Mouse (Mus musculus) heart, embryonic 12.5 days (tissue): ENCODE data around the gene Gpc6. TPM values are rescaled to one million over a fixed set of nuclear protein-coding genes. Genes with fewer than 3 reads are reported as not detected.

Experiments
- ATAC-seq: fragments of 200-750 bp; cut with Nextera tagmentation; 2 replicates; pipeline ENCODE4 v1.8.0; 2017; ENCODE audit warnings: moderate TSS enrichment, moderate library complexity; ENCODE audit not compliant: insufficient number of reproducible peaks, low FRiP score
- H3K27ac ChIP-seq: fragments of 300-500 bp; sonication (generic); 2 replicates; pipeline ENCODE4 v1.5.1; 2016; ENCODE audit warnings: mild to moderate bottlenecking, moderate library complexity; ENCODE audit not compliant: poor library complexity, severe bottlenecking
- H3K27me3 ChIP-seq: fragments of 300-500 bp; sonication (generic); replicated peaks from 2 replicates; pipeline ENCODE4 v1.6.1; 2016; ENCODE audit warnings: mild to moderate bottlenecking, moderate library complexity
- H3K36me3 ChIP-seq: fragments of 300-500 bp; sonication (generic); 2 replicates; pipeline ENCODE4 v1.6.1; 2016; ENCODE audit warnings: mild to moderate bottlenecking, moderate library complexity
- H3K4me1 ChIP-seq: fragments of 300-500 bp; sonication (generic); replicated peaks from 2 replicates; pipeline ENCODE4 v1.6.1; 2016; ENCODE audit warnings: mild to moderate bottlenecking
- H3K4me2 ChIP-seq: fragments of 300-500 bp; sonication (generic); 2 replicates; pipeline ENCODE4 v1.6.1; 2016; ENCODE audit warnings: mild to moderate bottlenecking, moderate library complexity
- H3K4me3 ChIP-seq: fragments of 300-500 bp; sonication (generic); 2 replicates; pipeline ENCODE4 v1.5.1; 2016; ENCODE audit warnings: mild to moderate bottlenecking
- H3K9ac ChIP-seq: fragments of 300-500 bp; sonication (generic); 2 replicates; pipeline ENCODE4 v1.6.1; 2016; ENCODE audit warnings: mild to moderate bottlenecking, moderate library complexity
- H3K9me3 ChIP-seq: fragments of 300-500 bp; sonication (generic); replicated peaks from 2 replicates; pipeline ENCODE4 v1.6.1; 2016; ENCODE audit warnings: mild to moderate bottlenecking, moderate library complexity
- WGBS: fragments of 180-500 bp; shearing (Covaris S2); methylation state at CpG from one replicate; pipeline ENCODE4 v1.1.7; 2016; 5-methylcytosine and 5-hydroxymethylcytosine counted together
- polyA plus RNA-seq: library from polyadenylated mRNA; unstranded; fragments of >200 nt; fragmentation: Nextera tagmentation; extraction: Ambion mirVana; gene quantifications from 2 replicates; pipeline ENCODE4 v1.2.1, GENCODE M21; 2016

The Gpc6 gene
- polyA plus RNA-seq, 1 experiment from 2014 or later: 15.9 TPM

DNA sequence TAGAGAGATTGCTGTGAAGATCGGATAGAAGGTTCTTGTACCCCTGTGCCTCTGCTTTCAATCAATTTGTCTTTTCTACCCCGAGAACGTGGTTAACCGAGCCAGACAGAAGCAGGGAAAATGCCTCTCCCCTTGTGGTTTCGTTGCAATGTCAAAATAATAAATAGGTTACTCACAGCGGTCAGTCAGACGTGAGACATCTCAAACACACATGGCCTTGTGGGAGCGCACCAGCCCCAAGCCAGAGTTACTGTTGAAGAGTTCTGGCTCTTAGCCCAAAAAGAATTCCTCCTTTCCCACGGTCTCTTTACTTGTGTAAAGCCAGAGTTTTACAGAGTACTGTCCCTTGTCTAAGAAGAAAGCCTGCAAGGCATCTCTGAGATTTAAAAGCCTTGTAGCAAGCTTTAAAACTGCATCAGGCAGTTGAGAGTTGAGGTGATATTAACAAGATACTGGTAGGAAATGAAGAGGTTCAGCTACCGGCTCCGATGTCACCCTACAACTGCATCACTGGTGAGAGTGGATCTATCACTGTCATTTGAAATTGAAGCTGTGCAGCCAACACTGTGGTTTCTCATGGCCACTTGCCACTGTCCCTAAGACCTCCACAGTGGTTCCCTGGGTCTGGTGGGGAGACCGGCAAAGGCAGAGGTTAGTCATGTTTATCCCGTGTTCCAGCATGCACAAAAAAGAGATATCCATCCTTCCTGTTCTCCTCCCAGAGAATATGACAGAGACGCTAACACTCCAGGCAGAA lies 916.9 kb downstream of the Gpc6 start:
- 67% methylated on average over 14 of the region's 14 CpGs for WGBS

DNA sequence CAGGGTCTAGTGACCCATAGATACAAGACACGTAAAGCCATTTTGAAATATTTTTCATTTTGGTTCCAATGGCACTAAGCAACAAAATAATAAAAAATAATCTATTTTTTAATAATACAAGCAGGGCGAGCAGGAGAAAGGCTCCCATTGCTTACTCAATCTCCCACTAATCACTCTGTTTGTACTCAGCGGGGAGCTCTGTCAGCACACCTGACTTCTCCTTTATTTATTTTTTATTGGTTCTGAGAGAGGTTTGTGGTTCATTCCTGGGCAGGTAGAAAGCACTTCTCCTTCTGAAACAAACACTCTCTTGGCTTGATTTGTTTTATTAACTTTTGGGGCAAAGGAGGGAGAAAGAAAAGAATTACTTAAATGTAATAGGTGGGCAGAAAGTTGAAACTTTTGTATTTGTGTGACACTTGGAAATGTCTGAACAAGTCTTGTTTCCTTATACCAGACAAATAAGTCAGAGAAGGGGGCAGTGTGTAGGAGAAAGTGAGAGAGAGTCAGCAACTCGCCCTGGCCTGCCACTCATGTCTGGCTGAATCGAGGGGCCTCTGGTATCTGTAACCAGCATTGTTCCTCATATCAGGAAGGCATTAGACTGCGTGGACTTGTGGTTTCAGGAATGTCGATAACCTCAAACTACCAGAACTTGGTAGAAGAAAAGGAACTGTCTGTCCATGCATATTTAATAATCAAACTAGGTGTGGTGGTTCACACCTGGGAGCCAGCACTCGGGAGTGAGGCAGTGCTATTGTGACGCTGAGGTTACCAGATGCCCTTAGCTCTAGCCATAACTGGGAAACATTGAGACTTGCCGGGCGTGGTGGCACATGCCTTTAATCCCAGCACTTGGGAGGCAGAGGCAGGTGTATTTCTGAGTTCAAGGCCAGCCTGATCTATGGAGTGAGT lies 924.7 kb downstream of the Gpc6 start:
- no peak overlapping the region for H3K4me3 ChIP-seq
- no peak overlapping the region for H3K27ac ChIP-seq
- no peak for ATAC-seq
- no peaks in the 10 kb centered on the region for H3K27me3 ChIP-seq
- no peak overlapping the region for H3K9ac ChIP-seq
- H3K4me2 ChIP-seq: no peak overlapping the region
- no peaks in the 10 kb centered on the region for H3K4me1 ChIP-seq
- H3K36me3 ChIP-seq: no peaks in the 10 kb centered on the region
- WGBS: 68% methylated on average over 11 of the region's 11 CpGs
- H3K9me3 ChIP-seq: no peaks in the 10 kb centered on the region; the same call in 1 of the 2 replicates

More for the DNA sequence above, 916.9 kb downstream of the Gpc6 start:
- H3K9me3 ChIP-seq: no peaks in the 10 kb centered on the region
- no peak for ATAC-seq
- H3K9ac ChIP-seq: no peak overlapping the region
- H3K4me3 ChIP-seq: no peak overlapping the region
- no peaks in the 10 kb centered on the region for H3K4me1 ChIP-seq
- no peaks in the 10 kb centered on the region for H3K36me3 ChIP-seq
- no peak overlapping the region for H3K27ac ChIP-seq
- no peak overlapping the region for H3K4me2 ChIP-seq
- no peaks in the 10 kb centered on the region for H3K27me3 ChIP-seq

DNA sequence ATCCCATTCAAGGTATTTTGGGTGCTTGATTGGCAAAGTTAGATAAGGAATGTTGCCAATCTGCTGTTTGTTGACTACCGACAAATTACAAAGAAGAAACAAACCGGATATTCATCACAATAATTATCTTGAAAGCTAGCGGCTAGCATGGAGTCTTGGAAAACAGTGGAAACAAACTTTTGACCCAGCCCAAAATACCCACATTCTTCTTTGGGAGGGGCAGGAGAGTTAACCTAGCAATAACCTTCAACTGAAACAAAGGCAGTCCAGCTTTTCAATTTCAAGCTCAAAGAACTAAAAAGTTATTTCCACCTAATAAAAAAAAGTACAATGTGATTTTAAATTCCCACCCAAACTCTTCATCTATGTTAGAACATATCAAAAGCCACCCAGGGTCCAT lies 927.2 kb downstream of the Gpc6 start:
- H3K27me3 ChIP-seq: no peaks in the 10 kb centered on the region
- H3K9me3 ChIP-seq: no peaks in the 10 kb centered on the region; the same call in 1 of the 2 replicates
- H3K4me1 ChIP-seq: no peaks in the 10 kb centered on the region
- WGBS: 86% methylated on average over 3 of the region's 3 CpGs
- ATAC-seq: no peak
- H3K9ac ChIP-seq: no peak overlapping the region
- no peak overlapping the region for H3K4me2 ChIP-seq
- H3K36me3 ChIP-seq: no peaks in the 10 kb centered on the region
- no peak overlapping the region for H3K4me3 ChIP-seq
- H3K27ac ChIP-seq: no peak overlapping the region

DNA sequence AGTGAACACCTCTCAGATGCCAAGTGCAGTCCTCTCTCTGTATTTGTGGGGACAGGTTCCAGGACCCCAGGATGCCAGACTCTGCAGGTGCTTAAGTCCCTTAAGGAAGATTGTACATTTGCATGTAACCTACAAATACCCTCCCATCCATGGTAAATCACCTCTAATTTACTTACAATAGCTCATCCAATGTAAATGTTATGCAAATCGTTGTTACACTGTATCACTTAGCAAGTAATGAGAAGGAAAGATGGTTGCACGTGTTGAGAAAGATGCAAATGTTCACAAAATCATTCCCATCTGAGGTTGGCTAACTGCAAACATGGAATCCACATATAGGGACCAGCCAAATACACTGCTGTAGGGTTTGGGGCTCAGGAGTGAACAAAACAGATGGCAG lies 927.7 kb downstream of the Gpc6 start:
- Histone ChIP-seq H3K36me3 (no peaks in the 10 kb centered on the region), H3K27me3 (no peaks in the 10 kb centered on the region), H3K9me3 (no peaks in the 10 kb centered on the region; the same call in 1 of the 2 replicates), H3K9ac (no peak overlapping the region), H3K4me2 (no peak overlapping the region), H3K27ac (no peak overlapping the region), H3K4me3 (no peak overlapping the region), H3K4me1 (no peaks in the 10 kb centered on the region)
- ATAC-seq: no peak
- WGBS: 75% methylated on average over 2 of the region's 2 CpGs

DNA sequence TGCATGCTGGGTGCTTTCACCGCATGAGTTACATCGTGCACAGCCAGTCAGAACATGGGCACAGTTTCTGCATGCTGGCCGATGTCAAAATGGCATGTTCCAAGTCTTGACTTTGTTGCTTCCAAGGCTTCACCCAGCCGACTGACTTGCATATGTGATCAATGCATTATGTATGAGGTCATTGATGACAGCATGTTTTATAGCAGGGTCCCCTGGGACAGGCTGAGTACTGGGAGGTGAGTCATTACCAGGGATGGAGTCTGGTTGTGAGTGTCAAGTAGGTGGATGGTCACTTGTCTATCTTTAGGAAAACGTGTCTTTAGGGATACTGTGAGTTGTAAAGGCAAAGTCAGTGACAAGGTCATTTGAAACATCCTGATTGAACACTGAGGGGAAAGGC lies 929.4 kb downstream of the Gpc6 start:
- H3K4me2 ChIP-seq: no peak overlapping the region
- no peak overlapping the region for H3K4me3 ChIP-seq
- no peaks in the 10 kb centered on the region for H3K4me1 ChIP-seq
- H3K36me3 ChIP-seq: no peaks in the 10 kb centered on the region
- ATAC-seq: no peak
- H3K27me3 ChIP-seq: no peaks in the 10 kb centered on the region
- H3K9me3 ChIP-seq: no peaks in the 10 kb centered on the region; the same call in 1 of the 2 replicates
- no peak overlapping the region for H3K9ac ChIP-seq
- H3K27ac ChIP-seq: no peak overlapping the region
- WGBS: 77% methylated on average over 5 of the region's 5 CpGs

DNA sequence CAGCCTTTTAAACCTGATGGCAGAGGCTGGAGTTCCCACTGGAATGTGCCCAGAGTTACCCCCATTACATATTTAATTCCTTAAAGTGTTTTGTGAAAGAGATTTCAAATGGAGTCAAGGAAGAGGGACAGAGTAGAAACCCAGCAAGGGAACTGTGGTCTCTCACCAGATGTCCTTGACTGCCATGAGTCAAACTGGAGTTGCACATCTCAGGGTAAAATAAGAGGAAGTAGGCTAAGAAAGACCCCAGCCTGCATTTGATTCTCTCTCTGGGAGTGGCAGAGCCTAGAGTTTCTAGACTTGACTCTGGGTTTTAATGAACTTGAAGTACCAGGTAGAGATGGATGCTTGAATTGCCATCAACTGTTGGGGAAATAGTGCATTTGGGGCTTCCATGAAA lies 946.2 kb downstream of the Gpc6 start:
- Histone ChIP-seq H3K27ac (no peak overlapping the region), H3K9ac (no peak overlapping the region), H3K9me3 (0 out of 2 replicates have a peak, but pooled peaks cover 2% of the 10 kb centered on the region), H3K4me1 (no peaks in the 10 kb centered on the region), H3K4me2 (no peak overlapping the region), H3K36me3 (no peaks in the 10 kb centered on the region), H3K27me3 (no peaks in the 10 kb centered on the region), H3K4me3 (no peak overlapping the region)
- no peak for ATAC-seq

DNA sequence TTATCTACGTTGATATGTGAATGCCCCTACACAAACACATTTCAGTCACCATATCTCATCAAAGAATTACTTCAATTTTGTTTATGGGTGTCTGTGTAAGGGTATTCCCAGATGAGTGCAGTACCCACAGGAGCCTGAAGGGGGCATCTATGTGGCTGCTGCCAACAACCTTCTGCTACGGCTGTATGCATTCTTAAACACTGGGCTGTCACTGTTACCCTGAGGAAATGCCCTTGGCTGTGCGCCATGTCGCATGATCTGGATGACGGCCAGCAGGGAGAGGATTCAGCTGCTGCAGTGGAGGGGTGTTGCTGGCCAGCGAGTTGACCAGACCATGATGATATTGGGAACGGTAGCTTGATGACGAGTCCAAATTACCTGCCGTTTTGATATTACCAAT lies 954.2 kb downstream of the Gpc6 start:
- 72% methylated on average over 9 of the region's 9 CpGs for WGBS
- no peak for ATAC-seq
- Histone ChIP-seq H3K27ac (no peak overlapping the region), H3K4me3 (no peak overlapping the region), H3K36me3 (no peaks in the 10 kb centered on the region), H3K4me1 (no peaks in the 10 kb centered on the region), H3K9me3 (peaks cover 4% of the 10 kb centered on the region; the same call in 1 of the 2 replicates), H3K27me3 (no peaks in the 10 kb centered on the region), H3K4me2 (no peak overlapping the region), H3K9ac (no peak overlapping the region)

DNA sequence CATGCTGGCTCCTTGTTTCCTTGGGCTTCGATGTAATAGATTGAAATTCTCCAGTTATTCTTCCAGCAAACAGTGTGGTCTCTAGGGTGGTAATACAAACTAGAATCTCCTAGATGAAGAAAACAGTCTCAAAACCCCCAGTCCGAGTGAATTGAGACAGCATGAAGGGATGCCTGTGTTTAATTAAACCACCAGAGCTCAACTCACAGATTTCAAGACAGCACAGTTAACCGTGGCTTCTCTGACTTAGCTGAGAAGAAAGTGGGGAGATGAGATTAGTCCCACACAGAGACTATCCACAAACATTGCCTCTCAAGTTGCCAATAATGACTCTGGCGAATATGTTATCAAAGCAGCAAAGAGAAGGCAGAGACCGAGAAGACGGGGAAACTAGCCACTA lies 956.0 kb downstream of the Gpc6 start:
- Histone ChIP-seq H3K36me3 (no peaks in the 10 kb centered on the region), H3K27me3 (no peaks in the 10 kb centered on the region; the same call in 1 of the 2 replicates), H3K4me3 (no peak overlapping the region), H3K27ac (no peak overlapping the region), H3K4me2 (no peak overlapping the region), H3K9me3 (peaks cover 4% of the 10 kb centered on the region; the same call in 1 of the 2 replicates), H3K4me1 (no peaks in the 10 kb centered on the region), H3K9ac (no peak overlapping the region)
- no peak for ATAC-seq
- WGBS: 63% methylated on average over 6 of the region's 6 CpGs

DNA sequence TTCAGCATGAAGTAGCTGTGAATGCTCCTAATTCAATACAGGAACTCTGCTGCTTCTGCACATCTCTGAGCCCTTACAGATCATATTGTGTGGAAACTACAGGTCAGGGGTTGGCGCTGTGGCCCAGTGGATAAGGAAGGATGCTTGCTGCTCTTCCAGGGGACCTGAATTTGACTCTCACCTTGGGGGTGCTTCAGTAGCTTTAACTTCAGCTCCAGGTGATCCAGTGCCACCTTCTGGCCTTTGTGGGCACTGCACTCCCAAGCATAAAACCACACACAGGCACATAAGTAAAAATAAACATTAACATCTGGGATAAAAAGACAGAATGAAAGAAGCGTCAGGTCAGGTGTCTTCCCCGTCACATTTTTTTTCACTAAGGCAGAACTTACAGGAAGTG lies 957.1 kb downstream of the Gpc6 start:
- H3K36me3 ChIP-seq: no peaks in the 10 kb centered on the region
- WGBS: 55% methylated on average over 3 of the region's 3 CpGs

DNA sequence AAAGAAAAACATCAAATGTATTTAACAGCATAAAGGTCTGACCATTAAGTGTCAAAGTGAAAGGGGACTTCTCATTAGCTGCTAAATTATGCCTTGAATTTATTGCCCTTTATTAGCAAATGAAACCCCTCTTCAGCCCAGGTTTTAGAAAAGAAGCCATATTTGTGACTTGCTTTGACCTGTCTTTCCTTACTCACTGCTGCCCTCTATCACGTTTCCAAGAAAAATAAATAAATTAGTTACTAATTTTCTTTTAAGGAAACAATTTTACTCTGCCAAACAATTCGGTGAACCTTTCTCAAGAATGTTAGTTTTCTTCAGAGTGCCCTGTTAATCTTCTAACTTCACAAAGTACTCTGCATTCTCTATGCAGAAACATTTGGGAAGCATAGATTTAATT lies 964.5 kb downstream of the Gpc6 start:
- no peaks in the 10 kb centered on the region for H3K36me3 ChIP-seq
- no peak for ATAC-seq
- 63% methylated on average over 2 of the region's 2 CpGs for WGBS
- H3K4me1 ChIP-seq: no peaks in the 10 kb centered on the region; the same call in 1 of the 2 replicates
- H3K27ac ChIP-seq: no peak overlapping the region
- no peak overlapping the region for H3K4me3 ChIP-seq
- no peak overlapping the region for H3K9ac ChIP-seq
- no peak overlapping the region for H3K4me2 ChIP-seq
- H3K9me3 ChIP-seq: no peaks in the 10 kb centered on the region
- peaks cover 13% of the 10 kb centered on the region for H3K27me3 ChIP-seq

More for the DNA sequence above, 957.1 kb downstream of the Gpc6 start:
- Histone ChIP-seq H3K4me2 (no peak overlapping the region), H3K9ac (no peak overlapping the region), H3K4me1 (no peaks in the 10 kb centered on the region), H3K27me3 (no peaks in the 10 kb centered on the region; the same call in 1 of the 2 replicates), H3K4me3 (no peak overlapping the region), H3K27ac (no peak overlapping the region), H3K9me3 (peaks cover 4% of the 10 kb centered on the region; the same call in 1 of the 2 replicates)
- no peak for ATAC-seq

DNA sequence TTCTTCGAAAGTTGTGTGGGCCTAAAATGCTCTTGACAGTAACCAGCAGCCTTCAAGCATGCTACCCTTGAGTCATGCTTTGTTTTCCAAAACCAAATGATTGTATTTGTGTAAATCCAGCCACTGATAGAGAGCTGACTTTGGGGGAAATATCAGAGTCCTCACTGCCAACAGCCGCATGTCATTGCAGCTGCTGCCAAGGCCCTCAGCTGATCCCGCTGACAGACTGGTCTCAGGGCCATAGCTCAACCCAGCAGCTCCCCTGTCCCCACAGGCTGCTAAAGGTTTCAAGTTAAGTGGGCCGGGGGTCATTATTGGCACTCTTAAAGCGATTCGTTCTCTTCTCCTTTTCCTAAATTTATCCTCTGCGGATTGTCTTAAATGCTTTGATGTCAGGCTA lies 966.3 kb downstream of the Gpc6 start:
- H3K9me3 ChIP-seq: no peaks in the 10 kb centered on the region
- no peak overlapping the region for H3K9ac ChIP-seq
- no peaks in the 10 kb centered on the region; the same call in 1 of the 2 replicates for H3K4me1 ChIP-seq
- no peak overlapping the region for H3K4me3 ChIP-seq
- 41% methylated on average over 7 of the region's 7 CpGs for WGBS
- no peak for ATAC-seq
- H3K27ac ChIP-seq: no peak overlapping the region
- peaks cover 17% of the 10 kb centered on the region for H3K27me3 ChIP-seq
- no peaks in the 10 kb centered on the region for H3K36me3 ChIP-seq
- no peak overlapping the region for H3K4me2 ChIP-seq
